Mouse (Mus musculus) liver, adult 2 months (tissue): ENCODE data around the gene Gpi1. TPM values are rescaled to one million over a fixed set of nuclear protein-coding genes. Genes with fewer than 3 reads are reported as not detected.
"Not testable (repeated sequence)": the region's sequence is repeated elsewhere in the genome, so short reads cannot be mapped to it uniquely, and the experiment has no call there.

Experiments used
- DNase-seq: peaks from one replicate; pipeline ENCODE4 v3.0.0-alpha.2; 2011; ENCODE audit warnings: low read depth, low spot score; ENCODE audit errors: extremely low read depth
- H3K27ac ChIP-seq: fragments of 200-500 bp; replicated peaks from 2 replicates; pipeline ENCODE4 v1.5.1; 2012; ENCODE audit warnings: low read depth, mild to moderate bottlenecking, control low read depth, inconsistent platforms, low read length; ENCODE audit not compliant: insufficient read depth
- H3K27me3 ChIP-seq: fragments of 200-500 bp; 2 replicates; pipeline ENCODE4 v1.6.1; 2012; ENCODE audit warnings: mild to moderate bottlenecking, moderate library complexity, low read length, inconsistent platforms; ENCODE audit not compliant: control insufficient read depth, insufficient read depth
- H3K36me3 ChIP-seq: fragments of 200-500 bp; 2 replicates; pipeline ENCODE4 v1.6.1; 2012; ENCODE audit warnings: low read length, inconsistent platforms; ENCODE audit not compliant: control insufficient read depth, insufficient read depth
- H3K4me1 ChIP-seq: fragments of 200-500 bp; 2 replicates; pipeline ENCODE4 v1.6.1; 2011; ENCODE audit warnings: low read length; ENCODE audit not compliant: control insufficient read depth, insufficient read depth
- H3K4me3 ChIP-seq: fragments of 200-500 bp; 2 replicates; pipeline ENCODE4 v1.5.1; 2011; ENCODE audit warnings: low read depth, mild to moderate bottlenecking, control low read depth, low read length, moderate library complexity; ENCODE audit not compliant: insufficient read depth
- H3K79me2 ChIP-seq: fragments of 200-500 bp; 2 replicates; pipeline ENCODE4 v1.6.1; 2012; ENCODE audit warnings: inconsistent platforms, mild to moderate bottlenecking, low read length, moderate library complexity; ENCODE audit not compliant: control insufficient read depth, insufficient read depth
- H3K9ac ChIP-seq: fragments of 200-500 bp; 2 replicates; pipeline ENCODE4 v1.6.1; 2012; ENCODE audit warnings: low read depth, mild to moderate bottlenecking, control low read depth, inconsistent platforms, low read length
- CTCF ChIP-seq: fragments of 200-500 bp; IDR thresholded peaks from 2 replicates; pipeline ENCODE4 v1.5.1; 2011; ENCODE audit warnings: low read depth, low read length, control low read depth
- POLR2A ChIP-seq: fragments of 200-500 bp; IDR thresholded peaks from 2 replicates; pipeline ENCODE4 v1.6.1; 2011; ENCODE audit warnings: low read length, control low read depth; ENCODE audit not compliant: insufficient read depth; ENCODE audit errors: extremely low read depth
- WGBS: fragments of 180-500 bp; shearing (Covaris S2); methylation state at CpG from one replicate; pipeline ENCODE4 v1.1.7; 2018; 5-methylcytosine and 5-hydroxymethylcytosine counted together
- polyA plus RNA-seq: library from polyadenylated mRNA; depleted of rRNA; stranded (reverse); fragments of >200 nt; gene quantifications from 2 replicates; pipeline ENCODE4 v1.2.3, GENCODE M21; 2012
- total RNA-seq: library from RNA; depleted of rRNA; stranded (reverse); fragments of >200 nt; gene quantifications from 2 replicates; pipeline ENCODE4 v1.2.3, GENCODE M21; 2014

The Gpi1 gene
- total and polyA plus RNA-seq, 2 experiments, result 61.8 to 127 TPM

GRCm38 (mm10) chr7:34206331-34206730 is 23.8 kb downstream of the Gpi1 start:
- H3K79me2 ChIP-seq, result no peaks in the 10 kb centered on the region
- no peak for TF ChIP-seq CTCF
- TF ChIP-seq POLR2A, result no peak
- peaks cover 71% of the 10 kb centered on the region for H3K36me3 ChIP-seq
- no peak overlapping the region for H3K27ac ChIP-seq
- 95% methylated on average over 6 of the region's 6 CpGs for WGBS
- DNase-seq, result no peak
- no peaks in the 10 kb centered on the region; the same call in 1 of the 2 replicates for H3K4me1 ChIP-seq
- H3K9ac ChIP-seq, result no peak overlapping the region
- H3K4me3 ChIP-seq, result no peak overlapping the region
- no peaks in the 10 kb centered on the region for H3K27me3 ChIP-seq

DNA sequence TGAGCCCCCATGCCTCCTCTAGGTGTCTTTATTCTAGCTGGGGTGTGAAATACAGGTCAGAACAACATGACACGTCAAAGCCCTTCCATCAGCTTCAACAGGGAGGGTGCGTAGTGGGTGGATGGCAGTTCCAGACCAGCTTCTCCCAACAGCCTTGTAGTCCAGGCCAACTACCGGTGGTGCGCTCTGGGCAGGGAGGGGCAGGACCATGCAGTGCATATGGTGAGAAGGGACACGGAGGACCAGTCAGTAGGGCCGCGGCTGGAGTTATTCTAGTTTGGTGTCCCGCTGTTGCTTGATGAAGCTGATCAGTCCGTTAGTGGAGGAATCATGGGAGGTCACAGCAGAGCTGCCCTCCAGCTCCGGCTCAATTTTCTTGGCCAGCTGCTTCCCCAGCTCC is 28.0 kb downstream of the Gpi1 start:
- not testable (repeated sequence) for DNase-seq, H3K4me1 ChIP-seq, H3K9ac ChIP-seq, H3K79me2 ChIP-seq, H3K4me3 ChIP-seq, H3K27me3 ChIP-seq, H3K27ac ChIP-seq
- H3K36me3 ChIP-seq, result peaks cover 45% of the 10 kb centered on the region
- WGBS, result 94% methylated on average over 10 of the region's 10 CpGs

DNA sequence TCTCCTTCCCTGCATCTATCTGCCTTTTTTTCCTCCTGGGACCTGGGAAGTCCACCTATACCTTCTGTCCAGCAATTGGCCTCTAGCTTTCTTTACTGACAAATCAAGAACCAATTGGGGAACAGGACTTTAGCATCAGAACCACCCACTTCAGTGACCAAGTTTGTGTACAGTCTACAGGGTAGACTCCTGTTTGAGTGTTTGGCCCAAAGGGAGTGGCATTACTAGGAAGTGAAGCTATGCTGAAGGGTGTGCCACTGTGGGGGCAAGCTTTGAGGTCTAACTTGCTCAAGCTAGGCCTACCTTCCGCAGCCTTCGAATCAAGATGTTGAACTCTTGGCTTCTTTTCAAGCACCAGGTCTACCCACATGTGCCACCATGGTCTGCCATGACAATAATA is 29.3 kb downstream of the Gpi1 start:
- peaks cover 3% of the 10 kb centered on the region; the same call in 1 of the 2 replicates for H3K4me1 ChIP-seq
- H3K36me3 ChIP-seq, result peaks cover 33% of the 10 kb centered on the region
- TF ChIP-seq POLR2A, result no peak
- no peak for TF ChIP-seq CTCF

GRCm38 (mm10) chr7:34198346-34198745 is 31.8 kb downstream of the Gpi1 start:
- Histone ChIP-seq H3K79me2 (peaks cover 6% of the 10 kb centered on the region; the same call in 1 of the 2 replicates), H3K27ac (no peak overlapping the region), H3K36me3 (peaks cover 18% of the 10 kb centered on the region), H3K4me1 (peaks cover 7% of the 10 kb centered on the region; the same call in 1 of the 2 replicates), H3K27me3 (no peaks in the 10 kb centered on the region), H3K9ac (no peak overlapping the region), H3K4me3 (no peak overlapping the region)
- no peak for TF ChIP-seq POLR2A
- no peak; the same call in 1 of the 2 replicates for TF ChIP-seq CTCF
- DNase-seq, result peak; percentile 50
- 59% methylated on average over 3 of the region's 3 CpGs for WGBS

More for the DNA sequence above, 29.3 kb downstream of the Gpi1 start:
- WGBS, result 93% methylated on average over 2 of the region's 2 CpGs
- DNase-seq, result no peak
- no peaks in the 10 kb centered on the region for H3K27me3 ChIP-seq
- H3K79me2 ChIP-seq, result 0 out of 2 replicates have a peak, but pooled peaks cover 2% of the 10 kb centered on the region
- H3K27ac ChIP-seq, result no peak overlapping the region
- H3K4me3 ChIP-seq, result no peak overlapping the region
- H3K9ac ChIP-seq, result no peak overlapping the region

DNA sequence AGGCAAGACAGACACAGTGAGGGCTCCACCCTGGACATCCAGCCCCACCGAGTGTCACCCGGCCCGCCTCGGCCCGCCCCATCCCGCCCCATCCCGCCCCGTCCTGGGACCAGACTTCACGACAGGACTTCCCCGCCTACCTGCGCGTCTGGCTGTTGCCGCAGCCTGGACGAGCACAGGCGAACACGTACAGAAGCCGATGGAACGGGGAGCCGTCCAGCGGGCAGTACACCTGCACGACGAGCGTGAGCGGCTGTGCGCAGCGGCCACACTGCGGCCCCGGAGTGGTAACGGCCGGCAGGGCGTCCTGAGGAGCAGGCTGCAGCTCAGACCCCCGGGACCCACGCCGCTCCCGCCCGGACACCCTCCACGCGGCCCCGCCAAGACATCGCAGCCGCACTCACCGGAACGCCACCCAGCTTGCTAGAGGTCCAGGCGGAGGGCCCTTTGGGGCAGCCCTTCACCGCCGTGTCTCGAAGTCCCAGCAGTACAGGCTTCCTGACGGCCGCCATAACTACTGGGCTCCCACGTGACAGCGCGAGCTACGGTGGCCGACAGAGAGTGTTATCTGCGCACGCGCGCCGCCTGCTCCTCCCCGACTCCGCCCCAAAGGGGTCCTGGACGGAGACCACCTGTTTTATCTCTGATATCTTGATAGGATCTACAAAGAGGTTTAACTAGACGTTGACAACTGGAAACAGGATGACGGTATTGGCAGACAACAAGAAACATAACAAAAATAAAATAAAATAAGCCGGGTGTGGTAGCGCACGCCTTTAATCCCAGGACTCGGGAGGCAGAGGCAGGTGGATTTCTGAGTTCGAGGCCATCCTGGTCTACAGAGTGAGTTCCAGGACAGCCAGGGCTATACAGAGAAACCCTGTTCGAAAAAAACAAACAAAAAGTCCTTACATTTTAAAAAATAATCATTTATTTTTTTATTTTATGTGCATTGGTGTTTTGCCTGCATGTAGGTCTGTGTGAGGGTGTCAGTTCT is 33.7 kb downstream of the Gpi1 start, which contains the start of gene Pdcd2l:
TSS of gene Pdcd2l (minus strand) at position 530 of the 997 bp plus-strand sequence.
- peak; percentile 69 for DNase-seq
- peak within 1 kb of the TSS; percentile 83 for H3K27ac ChIP-seq
- peaks cover 12% of the 10 kb centered on the region for H3K36me3 ChIP-seq
- TF ChIP-seq POLR2A (peak; percentile 77), CTCF (no peak)
- H3K79me2 ChIP-seq, result peaks cover 6% of the 10 kb centered on the region; the same call in 1 of the 2 replicates
- H3K4me3 ChIP-seq, result peak within 1 kb of the TSS; percentile 91
- H3K4me1 ChIP-seq, result peaks cover 7% of the 10 kb centered on the region; the same call in 1 of the 2 replicates
- no peaks in the 10 kb centered on the region for H3K27me3 ChIP-seq
- peak within 1 kb of the TSS; percentile 98 for H3K9ac ChIP-seq
- under 1% methylated on average over 70 of the region's 70 CpGs for WGBS
